Mouse (Mus musculus) neural tube, embryonic 10.5 days (tissue): ENCODE results near the gene Oxct2b.
"Not testable (repeated sequence)": the region's sequence is repeated elsewhere in the genome, so short reads cannot be mapped to it uniquely, and the experiment has no call there.

ENCODE experiments used
- DNase-seq: peaks from one replicate; pipeline ENCODE4 v3.0.0-alpha.2; 2017; ENCODE audit warnings: low spot score; ENCODE audit errors: extremely low spot score

Oxct2b gene

GRCm38 (mm10) chr4:123116011-123116410 lies at the start of gene Oxct2b:
Oxct2b (plus strand) TSS chr4:123116266.
- peak; percentile 45 for DNase-seq

- no peak for DNase-seq
These were observed 47.4 kb upstream of the Oxct2b start for GRCm38 (mm10) chr4:123068646-123069045.

GRCm38 (mm10) chr4:123071266-123071966 lies 44.6 kb upstream of the Oxct2b start:
- peak; percentile 46 for DNase-seq

GRCm38 (mm10) chr4:123076928-123077327 lies 39.1 kb upstream of the Oxct2b start:
- no peak for DNase-seq

- no peak for DNase-seq
These were observed 37.8 kb upstream of the Oxct2b start for GRCm38 (mm10) chr4:123078231-123078630.

GRCm38 (mm10) chr4:123080791-123081190 lies 35.3 kb upstream of the Oxct2b start:
- DNase-seq, result no peak

- peak; percentile 56 for DNase-seq
These were observed 33.5 kb upstream of the Oxct2b start for GRCm38 (mm10) chr4:123082283-123083163.

GRCm38 (mm10) chr4:123083323-123083902 lies 32.7 kb upstream of the Oxct2b start:
- DNase-seq, result no peak

- DNase-seq, result no peak
These were observed 30.8 kb upstream of the Oxct2b start for GRCm38 (mm10) chr4:123085290-123085689.

GRCm38 (mm10) chr4:123086381-123086780 lies 29.7 kb upstream of the Oxct2b start:
- no peak for DNase-seq

- no peak for DNase-seq
These were observed 23.4 kb upstream of the Oxct2b start for GRCm38 (mm10) chr4:123092621-123093020.

- no peak for DNase-seq
These were observed 22.8 kb upstream of the Oxct2b start for GRCm38 (mm10) chr4:123093064-123093776.

GRCm38 (mm10) chr4:123093869-123094268 lies 22.2 kb upstream of the Oxct2b start:
- no peak for DNase-seq

GRCm38 (mm10) chr4:123104651-123105450 lies 11.2 kb upstream of the Oxct2b start, which contains the start of gene Bmp8b:
Bmp8b (plus strand) TSS chr4:123105165.
- peak; percentile 35 for DNase-seq

- DNase-seq, result no peak
These were observed 10.6 kb upstream of the Oxct2b start for GRCm38 (mm10) chr4:123105451-123105790.

GRCm38 (mm10) chr4:123105929-123106328 lies 10.1 kb upstream of the Oxct2b start:
- DNase-seq, result not testable (repeated sequence)

- DNase-seq, result no peak
These were observed 9.2 kb upstream of the Oxct2b start for GRCm38 (mm10) chr4:123106864-123107263.

GRCm38 (mm10) chr4:123108056-123108455 lies 8.0 kb upstream of the Oxct2b start:
- DNase-seq, result no peak

GRCm38 (mm10) chr4:123110751-123111150 lies 5.3 kb upstream of the Oxct2b start:
- no peak for DNase-seq

- DNase-seq, result not testable (repeated sequence)
These were observed 4.6 kb upstream of the Oxct2b start for GRCm38 (mm10) chr4:123111275-123111983.
